Mouse (Mus musculus) heart, embryonic 11.5 days (tissue): ENCODE results near the gene Sh3gl2. TPM values are rescaled to one million over a fixed set of nuclear protein-coding genes. Genes with fewer than 3 reads are reported as not detected.

Experiments
- ATAC-seq: fragments of 200-750 bp; cut with Nextera tagmentation; replicated peaks from 2 replicates; pipeline ENCODE4 v1.8.0; 2017; ENCODE audit warnings: moderate library complexity; ENCODE audit not compliant: insufficient number of reproducible peaks, low FRiP score, low TSS enrichment
- H3K27ac ChIP-seq: fragments of 300-500 bp; sonication (generic); 2 replicates; pipeline ENCODE4 v1.5.1; 2014; ENCODE audit warnings: mild to moderate bottlenecking, low read depth, low read length
- H3K27me3 ChIP-seq: fragments of 300-500 bp; sonication (generic); 2 replicates; pipeline ENCODE4 v1.6.1; 2014; ENCODE audit warnings: mild to moderate bottlenecking, low read length, mixed read lengths; ENCODE audit not compliant: control insufficient read depth, insufficient read depth
- H3K36me3 ChIP-seq: fragments of 300-500 bp; sonication (generic); 2 replicates; pipeline ENCODE4 v1.6.1; 2014; ENCODE audit warnings: mild to moderate bottlenecking, low read length, moderate library complexity, mixed read lengths; ENCODE audit not compliant: control insufficient read depth, insufficient read depth
- H3K4me1 ChIP-seq: fragments of 300-500 bp; sonication (generic); 2 replicates; pipeline ENCODE4 v1.6.1; 2014; ENCODE audit warnings: low read length; ENCODE audit not compliant: control insufficient read depth, insufficient read depth
- H3K4me2 ChIP-seq: fragments of 300-500 bp; sonication (generic); 2 replicates; pipeline ENCODE4 v1.6.1; 2014; ENCODE audit warnings: mild to moderate bottlenecking, moderate library complexity
- H3K4me3 ChIP-seq: fragments of 300-500 bp; sonication (generic); 2 replicates; pipeline ENCODE4 v1.5.1; 2014; ENCODE audit warnings: low read depth, low read length
- H3K9ac ChIP-seq: fragments of 300-500 bp; sonication (generic); 2 replicates; pipeline ENCODE4 v1.6.1; 2014; ENCODE audit warnings: mild to moderate bottlenecking, low read depth, low read length, moderate library complexity
- H3K9me3 ChIP-seq: fragments of 300-500 bp; sonication (generic); replicated peaks from 2 replicates; pipeline ENCODE4 v1.6.1; 2016; ENCODE audit warnings: low read length; ENCODE audit not compliant: control insufficient read depth
- WGBS: fragments of 180-500 bp; shearing (Covaris S2); extraction: QIAGEN DNeasy Blood & Tissue Kit; methylation state at CpG from one replicate; pipeline ENCODE4 v1.1.7; 2014; ENCODE audit not compliant: insufficient replicate concordance; 5-methylcytosine and 5-hydroxymethylcytosine counted together
- polyA plus RNA-seq: library from polyadenylated mRNA; unstranded; fragments of >200 nt; fragmentation: Nextera tagmentation; extraction: Ambion mirVana; gene quantifications from 2 replicates; pipeline ENCODE4 v1.2.1, GENCODE M21; 2014

The Sh3gl2 gene
- polyA plus RNA-seq, 1 experiment from 2014 or later, result 0.76 TPM

- no peak overlapping the region for H3K9ac ChIP-seq
- H3K36me3 ChIP-seq, result no peaks in the 10 kb centered on the region
- no peak overlapping the region for H3K27ac ChIP-seq
- H3K4me2 ChIP-seq, result no peak overlapping the region
- WGBS, result 62% methylated on average over 4 of the region's 4 CpGs
- H3K4me1 ChIP-seq, result no peaks in the 10 kb centered on the region
- ATAC-seq, result no peak
- H3K4me3 ChIP-seq, result no peak overlapping the region
- no peaks in the 10 kb centered on the region for H3K9me3 ChIP-seq
- H3K27me3 ChIP-seq, result no peaks in the 10 kb centered on the region
Observed at GRCm38 (mm10) chr4:85196201-85196600, 8.7 kb upstream of the Sh3gl2 start.

DNA sequence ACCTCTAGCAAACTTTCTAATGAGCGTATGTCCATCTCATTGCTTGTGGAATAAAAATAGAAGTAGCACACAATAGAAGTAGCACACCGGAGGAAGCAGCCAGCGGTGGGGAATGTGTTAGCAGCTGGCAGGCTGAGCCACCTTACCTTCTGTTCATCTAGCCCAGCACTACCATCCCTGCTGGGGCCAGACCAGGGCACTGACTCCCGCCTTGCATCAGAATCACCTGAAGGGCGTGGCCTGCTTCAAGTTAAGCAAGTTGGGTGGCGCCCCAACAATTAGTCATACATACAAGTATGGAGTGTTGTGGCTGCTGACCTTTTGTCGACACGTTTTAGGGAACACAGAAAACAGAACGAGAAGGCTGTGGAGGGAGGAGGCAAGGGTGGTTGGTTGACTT, 6.5 kb upstream of the Sh3gl2 start:
- 76% methylated on average over 9 of the region's 9 CpGs for WGBS
- Histone ChIP-seq H3K27ac (no peak overlapping the region), H3K4me3 (no peak overlapping the region), H3K27me3 (peaks cover 8% of the 10 kb centered on the region), H3K4me2 (no peak overlapping the region), H3K9ac (no peak overlapping the region), H3K4me1 (no peaks in the 10 kb centered on the region), H3K36me3 (no peaks in the 10 kb centered on the region), H3K9me3 (no peaks in the 10 kb centered on the region)
- ATAC-seq, result no peak

GRCm38 (mm10) chr4:85202582-85202981, 2.3 kb upstream of the Sh3gl2 start:
- Histone ChIP-seq H3K9me3 (no peaks in the 10 kb centered on the region), H3K9ac (no peak overlapping the region), H3K4me2 (no peak overlapping the region), H3K27ac (no peak overlapping the region), H3K4me3 (no peak overlapping the region), H3K27me3 (peaks cover 40% of the 10 kb centered on the region), H3K36me3 (no peaks in the 10 kb centered on the region), H3K4me1 (peaks cover 4% of the 10 kb centered on the region; the same call in 1 of the 2 replicates)
- no peak for ATAC-seq
- WGBS, result 59% methylated on average over 7 of the region's 7 CpGs

- Histone ChIP-seq H3K9ac (peak overlapping the region; percentile 40; the same call in 1 of the 2 replicates), H3K4me2 (peak overlapping the region; percentile 92), H3K4me3 (peak overlapping the region; percentile 62), H3K9me3 (no peaks in the 10 kb centered on the region), H3K36me3 (no peaks in the 10 kb centered on the region), H3K27me3 (peaks cover 40% of the 10 kb centered on the region), H3K4me1 (peaks cover 4% of the 10 kb centered on the region; the same call in 1 of the 2 replicates), H3K27ac (no peak overlapping the region)
- under 1% methylated on average over 35 of the region's 43 CpGs for WGBS
- 0 out of 2 replicates have a peak, but pooled peaks have one; percentile 39 for ATAC-seq
Observed at GRCm38 (mm10) chr4:85205636-85206211, 798 bp downstream of the Sh3gl2 start.

GRCm38 (mm10) chr4:85206675-85207400, 1.9 kb downstream of the Sh3gl2 start:
- Histone ChIP-seq H3K27ac (no peak overlapping the region), H3K4me3 (no peak overlapping the region), H3K9me3 (no peaks in the 10 kb centered on the region), H3K9ac (no peak overlapping the region), H3K27me3 (peaks cover 40% of the 10 kb centered on the region), H3K4me1 (peaks cover 4% of the 10 kb centered on the region; the same call in 1 of the 2 replicates), H3K4me2 (no peak overlapping the region), H3K36me3 (no peaks in the 10 kb centered on the region)
- no peak for ATAC-seq
- 43% methylated on average over 3 of the region's 3 CpGs for whole genome bisulfite sequencing

DNA sequence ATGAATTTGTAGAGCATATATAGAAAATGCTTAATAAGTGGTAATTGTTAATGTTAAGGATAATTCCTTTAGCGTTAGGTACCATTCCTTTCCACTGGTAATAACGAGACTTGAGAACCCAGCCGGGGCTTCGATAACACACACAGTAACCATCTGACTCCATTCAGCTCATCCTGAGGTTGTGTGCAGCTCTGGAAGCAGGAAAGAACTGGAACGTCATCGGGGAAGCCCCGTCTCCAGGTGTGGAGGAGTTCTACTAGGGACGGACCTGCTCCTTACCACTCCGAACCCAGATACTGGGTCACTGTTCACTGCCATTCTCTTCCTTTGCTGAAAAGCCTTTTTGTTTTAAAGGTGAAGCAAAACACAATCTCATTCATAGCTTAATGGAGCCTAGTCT, 2.6 kb downstream of the Sh3gl2 start:
- H3K36me3 ChIP-seq, result no peaks in the 10 kb centered on the region
- H3K27ac ChIP-seq, result no peak overlapping the region
- H3K4me1 ChIP-seq, result peaks cover 4% of the 10 kb centered on the region; the same call in 1 of the 2 replicates
- H3K4me3 ChIP-seq, result no peak overlapping the region
- no peak for ATAC-seq
- H3K4me2 ChIP-seq, result no peak overlapping the region
- H3K27me3 ChIP-seq, result peaks cover 40% of the 10 kb centered on the region
- 83% methylated on average over 9 of the region's 9 CpGs for WGBS
- H3K9ac ChIP-seq, result no peak overlapping the region
- no peaks in the 10 kb centered on the region for H3K9me3 ChIP-seq

GRCm38 (mm10) chr4:85208531-85208930, 3.6 kb downstream of the Sh3gl2 start:
- Histone ChIP-seq H3K4me3 (no peak overlapping the region), H3K4me2 (no peak overlapping the region), H3K36me3 (no peaks in the 10 kb centered on the region), H3K27ac (no peak overlapping the region), H3K27me3 (peaks cover 30% of the 10 kb centered on the region), H3K9ac (no peak overlapping the region), H3K9me3 (no peaks in the 10 kb centered on the region), H3K4me1 (peaks cover 4% of the 10 kb centered on the region; the same call in 1 of the 2 replicates)
- no peak for ATAC-seq
- 58% methylated on average over 1 of the region's 1 CpGs for WGBS

- Histone ChIP-seq H3K9me3 (no peaks in the 10 kb centered on the region), H3K9ac (no peak overlapping the region), H3K27ac (no peak overlapping the region), H3K4me3 (no peak overlapping the region), H3K36me3 (no peaks in the 10 kb centered on the region), H3K4me1 (no peaks in the 10 kb centered on the region), H3K27me3 (peaks cover 9% of the 10 kb centered on the region), H3K4me2 (no peak overlapping the region)
- WGBS, result 70% methylated on average over 3 of the region's 3 CpGs
- no peak for ATAC-seq
Observed at GRCm38 (mm10) chr4:85210953-85211352, 6.0 kb downstream of the Sh3gl2 start.
